Mouse (Mus musculus) liver, postnatal 0 days (tissue): ENCODE data around the gene Dlg2.

ENCODE experiments used
- CTCF ChIP-seq: sonication (generic); IDR thresholded peaks from 2 replicates; pipeline ENCODE4 v1.5.1; 2016; ENCODE audit warnings: antibody characterized with exemption, low read depth
- EP300 ChIP-seq: IDR thresholded peaks from 2 replicates; pipeline ENCODE4 v1.6.1; 2016; ENCODE audit warnings: antibody characterized with exemption, low read depth, mild to moderate bottlenecking

DNA sequence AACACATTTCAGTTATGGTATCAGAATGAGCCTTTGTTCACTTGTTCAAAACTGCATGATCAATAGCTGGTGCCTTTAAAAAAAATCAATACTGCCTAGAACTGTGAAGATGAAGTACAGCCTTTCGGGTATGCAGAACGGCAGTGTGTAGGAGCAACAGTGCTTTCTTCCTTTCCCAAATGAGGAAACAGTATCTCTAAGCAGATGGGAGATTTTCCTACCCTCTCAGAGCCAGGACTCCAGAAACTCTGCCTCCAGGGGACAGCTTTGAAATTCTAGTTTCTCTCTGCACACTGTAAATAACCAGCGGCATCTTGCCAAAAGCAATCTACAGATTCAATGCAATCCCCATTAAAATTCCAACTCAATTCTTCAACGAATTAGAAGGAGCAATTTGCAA, 1801.2 kb downstream of the Dlg2 start:
- TF ChIP-seq EP300 (no peak), CTCF (no peak)
